Mouse (Mus musculus) neural tube, embryonic 15.5 days (tissue): Measurements from ENCODE around the gene Alox8. TPM values are rescaled to one million over a fixed set of nuclear protein-coding genes. Genes with fewer than 3 reads are reported as not detected.
A peak's percentile ranks its signal among the peaks of the same experiment; 100 is the strongest.

Experiments used
- ATAC-seq: fragments of 200-750 bp; cut with Nextera tagmentation; 2 replicates; pipeline ENCODE4 v1.8.0; 2017; ENCODE audit warnings: mild to moderate bottlenecking, moderate TSS enrichment, moderate library complexity; ENCODE audit not compliant: low FRiP score
- H3K27ac ChIP-seq: fragments of 300-500 bp; sonication (generic); replicated peaks from 2 replicates; pipeline ENCODE4 v1.5.1; 2015; ENCODE audit warnings: mild to moderate bottlenecking, inconsistent platforms
- H3K27me3 ChIP-seq: fragments of 300-500 bp; sonication (generic); replicated peaks from 2 replicates; pipeline ENCODE4 v1.6.1; 2015; ENCODE audit warnings: inconsistent platforms
- H3K36me3 ChIP-seq: fragments of 300-500 bp; sonication (generic); 2 replicates; pipeline ENCODE4 v1.6.1; 2015; ENCODE audit warnings: inconsistent platforms
- H3K4me1 ChIP-seq: fragments of 300-500 bp; sonication (generic); 2 replicates; pipeline ENCODE4 v1.6.1; 2015; ENCODE audit warnings: inconsistent platforms
- H3K4me2 ChIP-seq: fragments of 300-500 bp; sonication (generic); 2 replicates; pipeline ENCODE4 v1.6.1; 2015; ENCODE audit warnings: inconsistent platforms, mild to moderate bottlenecking, moderate library complexity
- H3K4me3 ChIP-seq: fragments of 300-500 bp; sonication (generic); replicated peaks from 2 replicates; pipeline ENCODE4 v1.5.1; 2015; ENCODE audit warnings: mild to moderate bottlenecking, inconsistent platforms
- H3K9ac ChIP-seq: fragments of 300-500 bp; sonication (generic); replicated peaks from 2 replicates; pipeline ENCODE4 v1.6.1; 2015; ENCODE audit warnings: mild to moderate bottlenecking, inconsistent platforms
- H3K9me3 ChIP-seq: fragments of 300-500 bp; sonication (generic); replicated peaks from 2 replicates; pipeline ENCODE4 v1.6.1; 2016; ENCODE audit warnings: inconsistent platforms
- WGBS: fragments of 180-500 bp; shearing (Covaris S2); methylation state at CpG from one replicate; pipeline ENCODE4 v1.1.7; 2015; ENCODE audit warnings: mixed read lengths; 5-methylcytosine and 5-hydroxymethylcytosine counted together
- polyA plus RNA-seq: library from polyadenylated mRNA; unstranded; fragments of >200 nt; fragmentation: Nextera tagmentation; extraction: Ambion mirVana; gene quantifications from 2 replicates; pipeline ENCODE4 v1.2.1, GENCODE M21; 2015

Alox8 gene
- polyA plus RNA-seq, result 0.36 TPM in 2 replicates

DNA sequence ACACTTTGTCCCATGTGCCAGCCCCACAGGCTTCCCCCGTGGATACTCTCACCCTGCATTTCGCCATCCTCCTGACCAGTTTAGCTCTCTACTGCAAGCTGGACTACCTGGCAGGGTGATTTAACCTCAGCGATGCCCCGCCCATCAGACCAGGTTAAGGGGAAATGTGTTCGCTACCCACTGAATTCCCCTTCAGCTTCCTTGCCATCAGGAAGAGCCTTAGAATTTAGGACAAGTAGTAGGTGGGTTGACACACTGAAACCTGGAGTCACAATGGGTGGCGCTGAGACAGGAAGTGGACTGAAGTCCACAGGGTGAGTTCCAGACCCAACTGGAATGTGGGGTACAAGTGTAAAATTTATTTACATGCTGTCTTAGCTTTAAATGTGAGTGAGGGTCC lies at the start of gene Alox8:
TSS of gene Alox8 (minus strand) at position 101 of the 400 bp plus-strand sequence.
- Histone ChIP-seq H3K27me3 (peaks cover 29% of the 10 kb centered on the region), H3K9me3 (no peaks in the 10 kb centered on the region), H3K4me3 (peak within 1 kb of the TSS; percentile 30), H3K9ac (peak within 1 kb of the TSS; percentile 33), H3K27ac (no peak within 1 kb of the TSS), H3K4me1 (peaks cover 15% of the 10 kb centered on the region), H3K36me3 (no peaks in the 10 kb centered on the region), H3K4me2 (peak within 1 kb of the TSS; percentile 58)
- no peak for ATAC-seq
- WGBS, result 31% methylated on average over 6 of the region's 6 CpGs

DNA sequence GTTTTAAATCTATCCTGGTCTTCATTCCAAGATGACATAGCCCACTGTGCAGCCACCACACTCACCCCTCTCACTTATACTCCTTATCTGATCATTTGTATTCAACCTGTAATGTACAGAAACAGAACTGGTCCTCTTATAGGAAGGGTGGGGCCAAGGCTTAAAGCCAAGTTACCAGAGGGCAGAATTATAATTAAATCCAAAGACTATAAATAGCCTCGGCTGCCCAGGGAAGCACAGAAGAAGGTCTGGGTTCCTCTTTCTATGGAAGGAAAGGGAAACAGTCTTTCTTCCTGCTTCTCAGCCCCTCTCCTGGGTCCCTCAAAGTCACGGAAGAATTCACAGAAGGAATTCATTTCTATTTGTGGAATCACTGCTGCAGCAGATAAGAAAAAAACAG lies 48.0 kb upstream of the Alox8 start:
- Histone ChIP-seq H3K9me3 (no peaks in the 10 kb centered on the region), H3K4me2 (peak overlapping the region; percentile 19; the same call in 1 of the 2 replicates), H3K4me3 (no peak overlapping the region), H3K4me1 (0 out of 2 replicates have a peak, but pooled peaks cover 2% of the 10 kb centered on the region), H3K36me3 (no peaks in the 10 kb centered on the region), H3K9ac (no peak overlapping the region), H3K27ac (peak overlapping the region; percentile 33; the same call in 1 of the 2 replicates), H3K27me3 (no peaks in the 10 kb centered on the region)
- 53% methylated on average over 2 of the region's 2 CpGs for WGBS
- no peak for ATAC-seq

DNA sequence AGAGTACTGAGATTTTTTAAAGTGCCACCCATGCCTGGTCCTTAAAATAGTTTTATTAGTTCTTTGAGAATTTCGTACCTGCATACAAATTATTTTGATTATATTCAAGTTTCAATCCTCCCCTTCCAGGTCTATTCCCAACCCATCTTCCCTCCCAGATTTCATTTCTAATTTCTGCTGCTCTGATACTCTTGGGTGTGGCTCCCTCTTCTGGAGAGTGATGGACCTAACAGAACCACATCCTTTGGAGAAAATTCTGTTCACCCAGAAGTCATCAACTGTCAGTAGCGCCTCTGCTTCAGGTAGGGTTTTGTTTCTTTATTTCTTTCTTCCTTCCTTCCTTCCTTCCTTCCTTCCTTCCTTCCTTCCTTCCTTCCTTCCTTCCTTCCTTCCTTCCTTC lies 47.3 kb upstream of the Alox8 start:
- Histone ChIP-seq H3K4me2 (no peak overlapping the region), H3K27ac (no peak overlapping the region), H3K4me3 (no peak overlapping the region), H3K4me1 (0 out of 2 replicates have a peak, but pooled peaks cover 2% of the 10 kb centered on the region), H3K9ac (no peak overlapping the region), H3K36me3 (no peaks in the 10 kb centered on the region), H3K9me3 (no peaks in the 10 kb centered on the region), H3K27me3 (no peaks in the 10 kb centered on the region)
- ATAC-seq, result no peak
- 32% methylated on average over 2 of the region's 2 CpGs for WGBS

DNA sequence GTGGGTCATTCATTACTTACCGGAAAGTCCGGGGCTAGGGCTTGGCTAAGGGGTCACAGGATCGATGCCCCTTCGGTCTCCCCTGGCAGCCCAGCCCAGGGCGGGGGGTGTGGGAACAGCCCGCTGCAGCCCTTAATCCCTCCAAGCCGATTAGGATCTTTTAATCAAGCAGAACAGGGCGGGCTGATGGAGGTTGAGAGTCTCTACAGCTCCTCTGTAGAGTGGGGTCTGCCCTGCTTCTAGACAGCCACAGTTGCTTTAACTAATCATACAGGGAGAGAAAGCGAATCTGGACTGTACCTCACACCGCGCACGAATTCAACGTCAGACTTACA lies 39.2 kb upstream of the Alox8 start, which contains the start of gene Gucy2e:
TSS of gene Gucy2e (minus strand) at position 111 of the 335 bp plus-strand sequence.
- peak within 1 kb of the TSS; percentile 82 for H3K4me2 ChIP-seq
- peak within 1 kb of the TSS; percentile 55 for H3K9ac ChIP-seq
- WGBS, result 27% methylated on average over 13 of the region's 13 CpGs
- no peaks in the 10 kb centered on the region for H3K36me3 ChIP-seq
- no peaks in the 10 kb centered on the region for H3K9me3 ChIP-seq
- peaks cover 32% of the 10 kb centered on the region for H3K27me3 ChIP-seq
- no peak for ATAC-seq
- H3K27ac ChIP-seq, result peak within 1 kb of the TSS; percentile 85
- peak within 1 kb of the TSS; percentile 48 for H3K4me3 ChIP-seq
- H3K4me1 ChIP-seq, result peaks cover 21% of the 10 kb centered on the region

DNA sequence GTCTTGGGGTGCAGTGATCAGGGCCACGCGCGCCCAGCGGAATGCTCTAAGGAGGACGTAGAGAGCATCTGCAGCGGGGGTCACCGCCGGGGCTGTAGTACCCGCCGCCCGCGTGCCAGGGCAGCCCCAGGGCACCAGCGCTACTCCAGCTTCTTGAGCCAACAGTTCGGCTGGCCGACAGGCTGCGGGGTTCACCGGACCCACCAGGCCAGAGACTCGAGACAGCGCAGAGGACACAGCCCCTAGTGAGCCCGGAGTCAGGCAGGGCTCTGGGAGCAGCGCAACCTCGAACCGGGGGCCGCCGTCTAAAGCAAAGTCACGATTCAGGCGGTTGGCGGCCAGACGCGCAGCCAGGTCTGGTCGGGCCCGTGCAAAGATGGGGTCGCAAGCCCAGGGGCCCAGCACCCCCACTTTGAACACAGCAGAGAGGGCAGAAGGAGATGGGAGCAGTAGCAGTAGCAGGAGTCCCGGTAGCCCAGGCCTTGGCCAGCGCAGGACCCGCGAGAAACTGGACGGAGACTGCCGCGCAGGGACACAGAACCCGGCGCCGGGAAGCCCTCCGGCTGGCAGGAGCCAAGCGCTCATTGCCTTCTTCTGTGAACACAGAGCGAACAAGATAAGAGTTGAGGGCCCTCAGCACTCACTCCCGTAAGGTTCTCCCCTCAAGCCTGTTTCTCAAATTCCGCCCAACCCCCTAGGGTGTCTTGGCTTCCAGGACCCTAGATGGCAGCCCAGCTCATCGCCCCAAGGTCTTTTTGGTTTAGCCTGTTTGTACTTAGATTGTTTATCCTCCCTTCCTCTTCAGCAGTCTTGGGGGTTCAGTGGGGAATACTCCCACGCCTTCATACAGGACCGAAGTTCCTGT lies 38.6 kb upstream of the Alox8 start:
- Histone ChIP-seq H3K4me2 (peak overlapping the region; percentile 82), H3K27ac (peak overlapping the region; percentile 85), H3K4me1 (peaks cover 21% of the 10 kb centered on the region), H3K9ac (peak overlapping the region; percentile 55), H3K4me3 (peak overlapping the region; percentile 48), H3K9me3 (no peaks in the 10 kb centered on the region), H3K36me3 (no peaks in the 10 kb centered on the region), H3K27me3 (peaks cover 32% of the 10 kb centered on the region)
- ATAC-seq, result peak; percentile 1; the same call in 1 of the 2 replicates
- 2% methylated on average over 51 of the region's 51 CpGs for WGBS

DNA sequence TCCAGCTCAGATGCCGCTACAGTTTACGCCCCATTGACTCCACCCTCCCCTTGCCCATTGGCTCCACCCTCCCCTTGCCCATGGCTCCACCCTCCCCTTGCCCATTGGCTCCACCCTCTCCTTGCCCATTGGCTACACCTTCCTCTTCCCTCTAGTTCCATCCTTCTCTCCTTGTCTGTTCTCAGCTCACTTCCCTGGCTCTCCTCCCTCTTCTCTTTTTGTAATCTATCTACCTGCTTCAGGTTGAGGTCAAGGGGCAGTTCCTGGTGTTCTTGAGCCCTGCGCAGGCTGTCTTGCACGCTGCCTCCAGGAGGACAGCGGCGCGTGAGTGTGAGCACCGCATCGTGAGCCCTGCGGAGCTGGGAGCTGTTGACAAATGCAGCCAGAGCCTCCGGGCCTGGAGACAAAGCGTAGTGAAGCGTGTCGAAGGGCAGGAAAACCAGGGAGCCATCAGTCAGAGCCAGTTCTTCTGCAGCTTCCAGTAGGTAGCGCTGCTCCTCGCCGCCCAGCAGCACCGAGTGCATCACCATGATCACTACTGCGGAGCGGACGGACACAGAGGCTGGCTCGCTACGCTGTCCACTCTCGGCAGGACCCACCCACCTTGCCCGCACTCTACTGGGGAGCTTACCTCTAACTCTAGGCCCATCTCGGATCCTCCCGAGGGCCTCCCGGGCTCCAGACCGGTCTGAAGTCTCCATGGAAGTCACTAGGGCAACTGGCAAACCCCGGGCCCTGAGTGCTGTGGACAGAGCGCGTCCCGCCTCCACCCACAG lies 37.8 kb upstream of the Alox8 start:
- peak; percentile 95 for ATAC-seq
- 1% methylated on average over 33 of the region's 33 CpGs for WGBS
- peak overlapping the region; percentile 55 for H3K9ac ChIP-seq
- peak overlapping the region; percentile 48 for H3K4me3 ChIP-seq
- no peaks in the 10 kb centered on the region for H3K9me3 ChIP-seq
- peak overlapping the region; percentile 82 for H3K4me2 ChIP-seq
- H3K27me3 ChIP-seq, result peaks cover 32% of the 10 kb centered on the region
- peaks cover 21% of the 10 kb centered on the region for H3K4me1 ChIP-seq
- H3K27ac ChIP-seq, result peak overlapping the region; percentile 85
- H3K36me3 ChIP-seq, result no peaks in the 10 kb centered on the region

DNA sequence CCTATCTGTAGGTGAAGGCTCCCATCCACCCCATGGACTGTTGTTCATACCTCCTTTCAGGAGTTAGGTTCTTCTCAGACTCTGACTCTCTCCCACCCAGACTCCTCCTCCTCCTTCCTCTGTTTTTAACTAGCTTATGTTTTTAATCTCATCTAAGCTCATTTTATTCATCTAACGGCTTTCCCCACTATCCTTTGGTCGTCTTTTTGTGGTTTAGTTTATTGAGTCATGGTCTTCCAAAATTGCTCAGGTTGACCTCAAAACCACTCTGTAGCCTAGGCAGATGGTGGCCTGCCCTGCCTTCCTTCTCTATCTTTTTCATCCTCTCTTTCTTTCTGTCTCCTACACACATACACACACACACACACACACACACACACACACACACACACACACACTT lies 35.5 kb upstream of the Alox8 start:
- H3K4me1 ChIP-seq, result peaks cover 21% of the 10 kb centered on the region
- H3K9me3 ChIP-seq, result no peaks in the 10 kb centered on the region
- H3K9ac ChIP-seq, result no peak overlapping the region
- ATAC-seq, result no peak
- no peak overlapping the region for H3K4me3 ChIP-seq
- no peak overlapping the region for H3K4me2 ChIP-seq
- no peaks in the 10 kb centered on the region for H3K36me3 ChIP-seq
- H3K27ac ChIP-seq, result no peak overlapping the region
- H3K27me3 ChIP-seq, result peaks cover 26% of the 10 kb centered on the region
- 91% methylated on average over 2 of the region's 2 CpGs for WGBS

DNA sequence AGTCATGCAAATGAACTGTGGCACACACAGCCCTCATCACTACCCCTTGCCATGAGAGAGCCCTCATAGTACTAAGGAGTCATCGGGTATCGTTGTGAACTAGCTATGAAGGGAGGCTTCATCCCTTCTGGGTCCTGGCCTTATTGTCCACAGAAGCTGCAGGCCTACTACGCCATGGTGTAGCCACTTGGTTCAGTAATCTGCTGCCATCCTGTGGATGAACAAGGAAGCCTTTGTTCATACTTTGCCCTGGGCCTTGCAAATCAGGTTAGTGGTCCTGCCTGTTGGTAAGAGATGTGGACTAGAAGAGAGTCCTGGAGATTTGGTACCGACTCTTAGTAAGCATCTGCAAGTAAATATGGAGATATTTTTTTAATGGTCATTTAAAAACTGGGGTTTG lies 32.8 kb upstream of the Alox8 start:
- Histone ChIP-seq H3K4me3 (no peak overlapping the region), H3K27me3 (no peaks in the 10 kb centered on the region), H3K4me2 (no peak overlapping the region), H3K27ac (no peak overlapping the region), H3K9me3 (no peaks in the 10 kb centered on the region), H3K4me1 (peaks cover 5% of the 10 kb centered on the region), H3K9ac (no peak overlapping the region), H3K36me3 (no peaks in the 10 kb centered on the region)
- no peak for ATAC-seq
- 86% methylated on average over 4 of the region's 4 CpGs for WGBS

DNA sequence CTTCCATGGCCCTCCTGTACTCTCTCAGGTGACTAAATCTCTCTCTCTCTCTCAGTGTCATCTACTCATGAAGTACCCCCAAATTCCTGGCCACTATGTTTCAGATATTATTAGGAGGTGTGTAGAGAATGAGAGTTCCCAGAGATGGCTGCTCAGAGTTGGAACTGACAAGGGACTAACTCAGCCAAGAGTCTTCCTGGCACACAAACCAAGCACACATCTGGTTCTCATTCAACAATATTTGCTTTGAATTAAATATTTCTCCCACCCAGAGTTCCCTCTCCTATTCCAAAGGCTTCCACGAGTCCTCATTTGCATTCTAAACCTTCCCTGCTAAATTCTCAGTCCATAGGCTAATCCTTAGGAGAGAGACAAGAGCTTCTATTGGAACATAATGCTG lies 28.1 kb upstream of the Alox8 start:
- no peak for ATAC-seq
- WGBS, result 78% methylated on average over 1 of the region's 1 CpGs
- Histone ChIP-seq H3K9me3 (no peaks in the 10 kb centered on the region), H3K36me3 (no peaks in the 10 kb centered on the region), H3K4me2 (no peak overlapping the region), H3K9ac (no peak overlapping the region), H3K4me1 (no peaks in the 10 kb centered on the region), H3K4me3 (no peak overlapping the region), H3K27me3 (no peaks in the 10 kb centered on the region), H3K27ac (no peak overlapping the region)

DNA sequence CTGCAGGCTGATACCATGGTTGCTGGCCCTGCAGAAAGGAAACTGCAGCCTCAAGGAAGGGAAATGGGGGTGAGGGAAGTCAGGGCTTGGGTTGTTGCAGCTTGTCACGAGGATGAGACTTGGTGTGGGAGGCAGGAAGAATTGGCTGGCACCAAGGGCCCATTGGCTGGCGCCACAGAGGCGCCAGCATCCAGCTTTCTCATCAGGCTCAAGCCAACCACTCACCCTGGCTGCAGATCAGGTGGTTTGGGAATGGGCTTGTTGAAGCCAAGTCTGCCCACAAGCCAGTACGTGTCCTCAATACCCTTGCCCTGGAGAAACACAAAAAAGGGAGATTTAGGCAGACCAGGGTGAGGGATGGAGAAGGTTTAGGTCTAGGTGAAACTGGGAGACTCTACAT lies 25.5 kb upstream of the Alox8 start:
- H3K27ac ChIP-seq, result no peak overlapping the region
- H3K4me2 ChIP-seq, result no peak overlapping the region
- 82% methylated on average over 4 of the region's 4 CpGs for WGBS
- H3K9me3 ChIP-seq, result no peaks in the 10 kb centered on the region
- H3K9ac ChIP-seq, result no peak overlapping the region
- no peak overlapping the region for H3K4me3 ChIP-seq
- ATAC-seq, result no peak
- H3K27me3 ChIP-seq, result no peaks in the 10 kb centered on the region
- no peaks in the 10 kb centered on the region for H3K4me1 ChIP-seq
- no peaks in the 10 kb centered on the region for H3K36me3 ChIP-seq

DNA sequence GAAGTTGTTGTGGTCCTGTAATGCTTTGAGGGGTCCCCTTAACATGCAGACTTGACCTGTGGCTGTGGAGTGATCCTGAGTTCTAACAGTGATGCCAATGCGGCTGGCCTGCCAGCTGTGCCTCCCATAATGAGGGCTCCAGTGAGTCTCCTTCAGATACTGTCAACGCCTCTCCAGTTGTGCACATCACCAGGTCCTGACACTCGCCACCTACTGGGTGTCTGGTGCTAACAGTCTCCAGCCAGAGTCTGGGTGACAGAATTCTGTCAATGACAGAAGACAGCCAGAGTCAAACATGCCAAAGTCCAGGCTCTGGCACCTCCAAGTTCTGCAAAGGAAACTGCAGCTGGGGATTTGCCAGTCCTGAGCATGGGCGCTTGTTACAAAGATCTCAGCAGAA lies 23.4 kb upstream of the Alox8 start:
- no peak overlapping the region for H3K9ac ChIP-seq
- no peaks in the 10 kb centered on the region for H3K4me1 ChIP-seq
- H3K4me2 ChIP-seq, result no peak overlapping the region
- H3K27ac ChIP-seq, result no peak overlapping the region
- H3K27me3 ChIP-seq, result no peaks in the 10 kb centered on the region
- no peak overlapping the region for H3K4me3 ChIP-seq
- no peaks in the 10 kb centered on the region for H3K36me3 ChIP-seq
- 76% methylated on average over 4 of the region's 4 CpGs for WGBS
- no peaks in the 10 kb centered on the region for H3K9me3 ChIP-seq
- ATAC-seq, result no peak

DNA sequence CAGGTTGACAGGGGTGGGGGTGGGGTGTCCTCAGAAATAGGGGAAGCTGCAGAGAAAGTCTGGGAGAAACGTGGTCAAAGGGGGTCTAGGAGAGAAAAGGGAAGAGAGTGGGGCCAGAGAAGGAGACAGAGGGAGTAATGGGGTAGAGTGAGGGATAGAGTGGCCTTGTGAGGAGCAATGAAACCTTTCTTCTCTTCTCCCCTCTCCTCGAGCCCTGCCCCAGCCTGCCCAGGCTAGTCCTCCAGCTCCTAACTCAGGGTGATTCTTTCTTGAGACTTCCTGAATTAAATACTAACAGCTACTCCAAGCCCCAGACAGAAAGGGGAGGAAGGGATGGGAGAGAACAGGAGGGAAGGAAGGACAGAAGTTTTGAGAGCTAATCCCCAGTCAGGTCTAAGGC lies 21.0 kb upstream of the Alox8 start:
- no peak overlapping the region for H3K4me2 ChIP-seq
- WGBS, result 80% methylated on average over 2 of the region's 2 CpGs
- no peak overlapping the region for H3K27ac ChIP-seq
- no peaks in the 10 kb centered on the region for H3K4me1 ChIP-seq
- no peak for ATAC-seq
- H3K4me3 ChIP-seq, result no peak overlapping the region
- H3K27me3 ChIP-seq, result no peaks in the 10 kb centered on the region
- H3K9ac ChIP-seq, result no peak overlapping the region
- H3K36me3 ChIP-seq, result no peaks in the 10 kb centered on the region
- H3K9me3 ChIP-seq, result no peaks in the 10 kb centered on the region
